Mouse (Mus musculus) midbrain, embryonic 16.5 days (tissue): ENCODE results near the gene Prdm12. TPM values are rescaled to one million over a fixed set of nuclear protein-coding genes. Genes with fewer than 3 reads are reported as not detected.

Source experiments
- ATAC-seq: fragments of 200-750 bp; cut with Nextera tagmentation; 2 replicates; pipeline ENCODE4 v1.8.0; 2017; ENCODE audit warnings: moderate TSS enrichment
- H3K27ac ChIP-seq: fragments of 300-500 bp; sonication (generic); 2 replicates; pipeline ENCODE4 v1.5.1; 2014; ENCODE audit warnings: mild to moderate bottlenecking, low read length, mixed read lengths
- H3K27me3 ChIP-seq: fragments of 300-500 bp; sonication (generic); 2 replicates; pipeline ENCODE4 v1.6.1; 2014; ENCODE audit warnings: low read depth, low read length, mixed read lengths; ENCODE audit not compliant: control insufficient read depth, insufficient read depth
- H3K36me3 ChIP-seq: fragments of 300-500 bp; sonication (generic); 2 replicates; pipeline ENCODE4 v1.6.1; 2014; ENCODE audit warnings: mild to moderate bottlenecking, low read length, moderate library complexity, mixed read lengths; ENCODE audit not compliant: control insufficient read depth, insufficient read depth
- H3K4me1 ChIP-seq: fragments of 300-500 bp; sonication (generic); 2 replicates; pipeline ENCODE4 v1.6.1; 2014; ENCODE audit warnings: mild to moderate bottlenecking, low read length, mixed read lengths; ENCODE audit not compliant: control insufficient read depth, insufficient read depth
- H3K4me2 ChIP-seq: fragments of 300-500 bp; sonication (generic); 2 replicates; pipeline ENCODE4 v1.6.1; 2014; ENCODE audit warnings: mild to moderate bottlenecking, low read length, mixed read lengths
- H3K4me3 ChIP-seq: fragments of 300-500 bp; sonication (generic); 2 replicates; pipeline ENCODE4 v1.5.1; 2014; ENCODE audit warnings: low read depth, mild to moderate bottlenecking, low read length, moderate library complexity, mixed read lengths
- H3K9ac ChIP-seq: fragments of 300-500 bp; sonication (generic); 2 replicates; pipeline ENCODE4 v1.6.1; 2014; ENCODE audit warnings: low read depth, low read length, mixed read lengths
- H3K9me3 ChIP-seq: fragments of 300-500 bp; sonication (generic); replicated peaks from 2 replicates; pipeline ENCODE4 v1.6.1; 2014; ENCODE audit warnings: mild to moderate bottlenecking, low read length, mixed read lengths; ENCODE audit not compliant: control insufficient read depth, poor library complexity, severe bottlenecking
- WGBS: fragments of 180-500 bp; shearing (Covaris S2); extraction: QIAGEN DNeasy Blood & Tissue Kit; methylation state at CpG from one replicate; pipeline ENCODE4 v1.1.7; 2014; 5-methylcytosine and 5-hydroxymethylcytosine counted together
- microRNA-seq: library from miRNA; unstranded; fragments of <30 nt; microRNA quantifications from one replicate; pipeline ENCODE4, GENCODE M21; 2017
- polyA plus RNA-seq: library from polyadenylated mRNA; unstranded; fragments of >200 nt; fragmentation: Nextera tagmentation; extraction: Ambion mirVana; gene quantifications from 2 replicates; pipeline ENCODE4 v1.2.1, GENCODE M21; 2015

Prdm12 gene
- polyA plus RNA-seq, 1 experiment from 2014 or later, result 1.4 TPM

DNA sequence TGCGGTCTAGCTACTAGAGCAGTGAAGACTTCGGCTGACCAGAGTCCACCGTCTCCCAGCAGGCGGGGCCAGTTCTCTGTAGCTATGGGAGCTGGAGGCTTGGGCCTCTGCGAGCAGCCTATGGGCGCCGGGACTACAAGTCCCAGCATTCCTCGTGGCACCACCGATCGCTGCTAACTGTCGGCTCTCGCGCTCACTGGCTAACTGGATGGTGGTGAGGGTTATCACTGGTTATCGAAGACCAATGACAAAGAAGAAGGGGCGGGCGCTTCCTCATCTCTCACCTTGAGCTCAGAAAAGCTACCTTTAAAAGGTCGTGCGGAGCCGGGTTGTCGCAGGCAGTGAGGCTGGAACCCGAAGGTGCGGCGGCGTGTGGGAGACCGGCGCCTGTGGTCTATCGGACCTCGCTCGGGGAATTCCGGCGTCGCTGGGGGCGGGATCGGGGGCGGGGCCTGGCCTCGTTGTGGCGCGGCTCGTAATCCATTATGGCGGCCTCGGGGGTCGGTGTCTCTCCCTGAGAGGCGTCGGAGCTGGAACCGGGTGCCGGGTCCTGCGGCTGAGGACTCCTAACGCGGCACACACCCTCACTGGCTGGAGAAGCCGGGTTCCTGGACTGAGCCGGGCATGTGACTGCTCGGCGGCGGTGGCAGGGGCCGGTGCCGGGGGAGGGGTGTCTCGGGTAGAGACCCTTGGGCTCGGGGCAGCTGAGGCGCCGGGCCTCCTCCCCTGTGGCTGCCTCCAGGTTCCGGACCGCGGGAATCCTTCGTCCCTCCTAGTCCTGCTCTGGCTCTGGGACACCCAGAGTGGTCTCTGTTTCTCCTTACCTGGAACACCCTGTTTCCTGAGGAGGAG lies 48.5 kb downstream of the Prdm12 start, which contains the start of gene Abl1:
Abl1 (plus strand) TSS at position 303 of the 852 bp plus-strand sequence.
- ATAC-seq, result peak; percentile 100
- Histone ChIP-seq H3K4me2 (peak within 1 kb of the TSS; percentile 66), H3K9me3 (no peaks in the 10 kb centered on the region), H3K36me3 (no peaks in the 10 kb centered on the region), H3K4me3 (peak within 1 kb of the TSS; percentile 74), H3K27me3 (no peaks in the 10 kb centered on the region), H3K27ac (peak within 1 kb of the TSS; percentile 95), H3K4me1 (peaks cover 41% of the 10 kb centered on the region), H3K9ac (peak within 1 kb of the TSS; percentile 87)
- under 1% methylated on average over 62 of the region's 64 CpGs for WGBS

GRCm38 (mm10) chr2:31689045-31689444 lies 49.2 kb downstream of the Prdm12 start:
- Histone ChIP-seq H3K4me1 (peaks cover 42% of the 10 kb centered on the region), H3K9ac (peak overlapping the region; percentile 87), H3K9me3 (no peaks in the 10 kb centered on the region), H3K27me3 (no peaks in the 10 kb centered on the region), H3K36me3 (no peaks in the 10 kb centered on the region), H3K27ac (peak overlapping the region; percentile 95; the same call in 1 of the 2 replicates), H3K4me2 (peak overlapping the region; percentile 66), H3K4me3 (peak overlapping the region; percentile 74)
- under 1% methylated on average over 12 of the region's 12 CpGs for WGBS
- ATAC-seq, result no peak

DNA sequence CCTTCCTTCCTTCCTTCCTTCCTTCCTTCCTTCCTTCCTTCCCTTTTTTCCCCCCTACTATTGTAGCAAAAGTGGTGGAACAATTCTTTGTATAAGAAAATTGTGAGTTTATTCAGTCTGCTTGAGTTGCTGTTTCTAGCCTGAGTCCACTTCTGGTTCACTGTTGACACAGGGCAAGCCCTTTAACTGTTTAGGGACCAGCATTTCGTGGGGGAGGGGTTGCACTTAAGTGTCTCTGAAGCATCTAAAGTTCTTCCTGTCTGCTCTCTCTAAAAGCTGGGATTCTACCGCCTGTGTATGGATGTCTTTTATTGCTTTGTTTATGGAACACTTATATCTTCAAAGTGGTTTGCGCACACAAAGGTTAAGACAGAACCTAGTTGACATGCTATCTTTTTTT lies 50.2 kb downstream of the Prdm12 start:
- H3K4me1 ChIP-seq, result peaks cover 42% of the 10 kb centered on the region
- 53% methylated on average over 3 of the region's 3 CpGs for WGBS
- no peak overlapping the region; the same call in 1 of the 2 replicates for H3K9ac ChIP-seq
- no peaks in the 10 kb centered on the region for H3K36me3 ChIP-seq
- no peaks in the 10 kb centered on the region for H3K27me3 ChIP-seq
- H3K4me2 ChIP-seq, result peak overlapping the region; percentile 66
- no peaks in the 10 kb centered on the region for H3K9me3 ChIP-seq
- peak overlapping the region; percentile 74 for H3K4me3 ChIP-seq
- no peak overlapping the region for H3K27ac ChIP-seq
- ATAC-seq, result no peak

DNA sequence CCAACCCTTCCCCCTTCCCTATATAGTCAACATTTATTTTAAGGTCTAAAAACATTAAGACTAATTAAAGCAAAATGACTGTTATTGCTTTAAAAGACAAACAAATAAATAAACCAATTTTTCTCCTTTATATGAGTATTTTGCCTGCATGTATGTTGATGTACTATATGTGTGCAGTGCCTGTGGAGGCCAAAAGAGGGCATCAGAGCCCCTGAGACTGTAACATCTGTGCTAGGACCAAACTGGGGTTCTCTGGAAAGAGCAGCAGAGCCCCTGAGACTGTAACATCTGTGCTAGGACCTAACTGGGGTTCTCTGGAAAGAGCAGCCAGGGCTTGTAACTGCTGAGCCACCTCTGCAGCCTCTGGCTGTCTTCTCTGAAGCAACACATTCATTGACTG lies 58.4 kb downstream of the Prdm12 start:
- Histone ChIP-seq H3K27me3 (no peaks in the 10 kb centered on the region), H3K27ac (no peak overlapping the region), H3K9ac (no peak overlapping the region), H3K9me3 (no peaks in the 10 kb centered on the region), H3K4me1 (peaks cover 11% of the 10 kb centered on the region), H3K36me3 (peaks cover 5% of the 10 kb centered on the region), H3K4me2 (no peak overlapping the region), H3K4me3 (no peak overlapping the region)
- no peak for ATAC-seq

DNA sequence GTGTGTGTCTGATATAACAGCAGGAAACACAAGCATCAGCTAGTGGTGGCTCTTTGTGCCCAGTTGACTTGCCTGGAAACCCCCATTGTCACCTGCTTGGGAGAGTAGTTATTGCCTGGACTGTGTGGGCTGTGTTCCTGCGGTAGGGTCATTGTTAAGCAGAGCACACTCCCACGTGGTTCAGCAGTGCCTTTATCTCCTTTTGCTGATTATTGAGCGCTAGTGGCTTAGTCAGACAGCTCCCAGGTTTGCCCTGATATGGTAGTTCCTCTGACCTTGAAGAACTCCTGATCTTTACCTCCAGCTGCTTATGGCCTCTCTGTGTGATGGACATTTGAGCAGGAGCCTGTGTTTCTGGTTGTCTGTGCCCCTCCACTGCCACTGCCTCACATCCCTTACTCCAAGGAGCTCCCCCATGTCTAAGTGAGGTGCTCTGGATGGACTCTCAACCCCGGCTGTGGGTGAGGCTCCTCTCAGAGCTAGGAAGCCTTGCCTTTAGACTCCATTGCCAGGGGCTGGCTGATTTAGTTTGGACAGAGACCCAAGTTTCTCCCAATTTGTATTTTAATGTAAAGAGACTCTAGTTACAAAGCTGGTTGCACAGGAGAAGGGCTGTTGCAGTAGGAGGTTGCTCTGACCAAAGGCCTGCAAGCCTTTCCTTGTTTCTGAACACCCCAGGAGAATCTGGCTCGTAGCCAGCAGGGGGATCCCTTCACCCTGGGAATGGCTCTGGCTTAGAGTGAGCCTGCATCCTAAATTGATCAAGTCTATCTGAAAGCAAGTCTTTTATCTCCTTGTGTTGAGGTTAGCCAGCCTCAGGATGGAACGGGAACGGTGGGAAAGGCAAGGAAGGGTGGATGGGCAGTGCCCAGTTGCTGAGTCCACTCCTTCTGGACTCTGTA lies 61.0 kb downstream of the Prdm12 start:
- 43% methylated on average over 7 of the region's 7 CpGs for WGBS

GRCm38 (mm10) chr2:31703226-31703625 lies 63.4 kb downstream of the Prdm12 start:
- Histone ChIP-seq H3K4me3 (no peak overlapping the region), H3K27me3 (no peaks in the 10 kb centered on the region), H3K27ac (no peak overlapping the region), H3K4me1 (peaks cover 10% of the 10 kb centered on the region), H3K36me3 (no peaks in the 10 kb centered on the region), H3K9me3 (no peaks in the 10 kb centered on the region), H3K9ac (no peak overlapping the region), H3K4me2 (no peak overlapping the region)
- no peak for ATAC-seq

More for the DNA sequence above, 61.0 kb downstream of the Prdm12 start:
- H3K27ac ChIP-seq, result no peak overlapping the region
- H3K9me3 ChIP-seq, result no peaks in the 10 kb centered on the region
- no peaks in the 10 kb centered on the region for H3K27me3 ChIP-seq
- H3K4me2 ChIP-seq, result no peak overlapping the region
- peaks cover 10% of the 10 kb centered on the region for H3K4me1 ChIP-seq
- peaks cover 4% of the 10 kb centered on the region for H3K36me3 ChIP-seq
- H3K4me3 ChIP-seq, result no peak overlapping the region
- no peak for ATAC-seq
- H3K9ac ChIP-seq, result 0 out of 2 replicates have a peak overlapping the region, but pooled peaks have one; percentile 2

Small RNA genes within 50 kb of the gene (microRNA-seq; reads per million reads assigned to microRNA genes)
- 2.1 reads per million, percentile 6 among the genes with 10 or more reads in this experiment for gene Mir6998

Other genes with a start within 250 kb of the Prdm12 start
- gene Ass1, start 169.8 kb upstream of the Prdm12 start, polyA plus RNA-seq, result 10.3 and 12.0 TPM in 2 replicates
- 43.1 and 53.4 TPM in 2 replicates for gene Fubp3, start 67.4 kb upstream of the Prdm12 start, polyA plus RNA-seq
- gene Exosc2, start 30.7 kb downstream of the Prdm12 start, polyA plus RNA-seq, result 40.0 and 42.2 TPM in 2 replicates
- 16.7 and 17.5 TPM in 2 replicates for gene Abl1, start 48.3 kb downstream of the Prdm12 start, polyA plus RNA-seq
- 0.14 and 0.18 TPM in 2 replicates for gene Qrfp, start 170.5 kb downstream of the Prdm12 start, polyA plus RNA-seq
- 16.4 and 20.9 TPM in 2 replicates for gene Fibcd1, start 206.0 kb downstream of the Prdm12 start, polyA plus RNA-seq
- gene Lamc3, start 247.3 kb downstream of the Prdm12 start, polyA plus RNA-seq, result 3.9 and 4.0 TPM in 2 replicates